Mouse (Mus musculus) liver, embryonic 15.5 days (tissue): ENCODE measurements at regions not wholly inside any gene's neighbourhood (a gene's known extent, or its start where the extent isn't known, plus 50 kb on each side); places are given as distances from the start of the nearest gene placed in this dataset.

ENCODE experiments used
- ATAC-seq: fragments of 200-750 bp; cut with Nextera tagmentation; 2 replicates; pipeline ENCODE4 v1.8.0; 2017; ENCODE audit warnings: moderate number of reproducible peaks, mild to moderate bottlenecking, moderate library complexity; ENCODE audit not compliant: insufficient read depth
- H3K27ac ChIP-seq: fragments of 300-500 bp; sonication (generic); replicated peaks from 2 replicates; pipeline ENCODE4 v1.5.1; 2015; ENCODE audit warnings: mild to moderate bottlenecking, inconsistent platforms
- H3K27me3 ChIP-seq: fragments of 300-500 bp; sonication (generic); 2 replicates; pipeline ENCODE4 v1.6.1; 2015; ENCODE audit warnings: mild to moderate bottlenecking, inconsistent platforms
- H3K36me3 ChIP-seq: fragments of 300-500 bp; sonication (generic); replicated peaks from 2 replicates; pipeline ENCODE4 v1.6.1; 2015; ENCODE audit warnings: moderate library complexity, mild to moderate bottlenecking, inconsistent platforms
- H3K4me1 ChIP-seq: fragments of 300-500 bp; sonication (generic); replicated peaks from 2 replicates; pipeline ENCODE4 v1.6.1; 2015; ENCODE audit warnings: inconsistent platforms
- H3K4me2 ChIP-seq: fragments of 300-500 bp; sonication (generic); 2 replicates; pipeline ENCODE4 v1.6.1; 2015; ENCODE audit warnings: moderate library complexity, mild to moderate bottlenecking, inconsistent platforms
- H3K4me3 ChIP-seq: fragments of 300-500 bp; sonication (generic); replicated peaks from 2 replicates; pipeline ENCODE4 v1.5.1; 2015; ENCODE audit warnings: mild to moderate bottlenecking, inconsistent platforms
- H3K9ac ChIP-seq: fragments of 300-500 bp; sonication (generic); 2 replicates; pipeline ENCODE4 v1.6.1; 2015; ENCODE audit warnings: moderate library complexity, mild to moderate bottlenecking, inconsistent platforms
- H3K9me3 ChIP-seq: fragments of 300-500 bp; sonication (generic); replicated peaks from 2 replicates; pipeline ENCODE4 v1.6.1; 2016; ENCODE audit warnings: inconsistent platforms
- WGBS: fragments of 180-500 bp; shearing (Covaris S2); methylation state at CpG from one replicate; pipeline ENCODE4 v1.1.7; 2015; ENCODE audit warnings: mixed read lengths; ENCODE audit not compliant: insufficient replicate concordance; 5-methylcytosine and 5-hydroxymethylcytosine counted together

GRCm38 (mm10) chr3:52196936-52197246, 71.2 kb upstream of the Foxo1 start:
- Histone ChIP-seq H3K9me3 (no peaks in the 10 kb centered on the region), H3K4me3 (no peak overlapping the region), H3K27ac (no peak overlapping the region), H3K9ac (no peak overlapping the region), H3K36me3 (no peaks in the 10 kb centered on the region), H3K4me2 (no peak overlapping the region), H3K4me1 (peaks cover 15% of the 10 kb centered on the region), H3K27me3 (peaks cover 35% of the 10 kb centered on the region)
- 51% methylated on average over 2 of the region's 2 CpGs for WGBS
- no peak for ATAC-seq

GRCm38 (mm10) chr3:52197982-52198750, 70.0 kb upstream of the Foxo1 start:
- peaks cover 35% of the 10 kb centered on the region for H3K27me3 ChIP-seq
- H3K36me3 ChIP-seq: no peaks in the 10 kb centered on the region
- H3K4me1 ChIP-seq: peaks cover 15% of the 10 kb centered on the region
- H3K4me3 ChIP-seq: no peak overlapping the region
- no peak overlapping the region for H3K4me2 ChIP-seq
- WGBS: 37% methylated on average over 23 of the region's 23 CpGs
- H3K9ac ChIP-seq: no peak overlapping the region
- ATAC-seq: no peak
- no peak overlapping the region for H3K27ac ChIP-seq
- H3K9me3 ChIP-seq: no peaks in the 10 kb centered on the region

GRCm38 (mm10) chr3:52198751-52199738, 69.1 kb upstream of the Foxo1 start:
- ATAC-seq: no peak

GRCm38 (mm10) chr3:52200106-52200505, 68.0 kb upstream of the Foxo1 start:
- H3K27ac ChIP-seq: no peak overlapping the region
- 45% methylated on average over 4 of the region's 4 CpGs for WGBS
- H3K4me3 ChIP-seq: no peak overlapping the region
- H3K9ac ChIP-seq: no peak overlapping the region
- no peak overlapping the region for H3K4me2 ChIP-seq
- ATAC-seq: no peak
- peaks cover 35% of the 10 kb centered on the region for H3K27me3 ChIP-seq
- H3K4me1 ChIP-seq: peaks cover 15% of the 10 kb centered on the region
- no peaks in the 10 kb centered on the region for H3K36me3 ChIP-seq
- no peaks in the 10 kb centered on the region for H3K9me3 ChIP-seq

More at GRCm38 (mm10) chr3:52198751-52199738, 69.1 kb upstream of the Foxo1 start:
- Histone ChIP-seq H3K9ac (no peak overlapping the region), H3K36me3 (no peaks in the 10 kb centered on the region), H3K27ac (no peak overlapping the region), H3K4me3 (no peak overlapping the region), H3K9me3 (no peaks in the 10 kb centered on the region), H3K27me3 (peaks cover 35% of the 10 kb centered on the region), H3K4me1 (peaks cover 15% of the 10 kb centered on the region), H3K4me2 (peak overlapping the region; percentile 24)
- WGBS: 20% methylated on average over 17 of the region's 17 CpGs

- Histone ChIP-seq H3K4me3 (no peak overlapping the region), H3K4me2 (no peak overlapping the region; the same call in 1 of the 2 replicates), H3K4me1 (no peaks in the 10 kb centered on the region), H3K27me3 (no peaks in the 10 kb centered on the region), H3K27ac (no peak overlapping the region), H3K9me3 (no peaks in the 10 kb centered on the region), H3K9ac (no peak overlapping the region), H3K36me3 (no peaks in the 10 kb centered on the region)
- no peak for ATAC-seq
- WGBS: 24% methylated on average over 24 of the region's 24 CpGs
Observed at GRCm38 (mm10) chr3:52210556-52211302, 57.4 kb upstream of the Foxo1 start.

GRCm38 (mm10) chr3:52211303-52211695, 56.8 kb upstream of the Foxo1 start:
- ATAC-seq: no peak
- no peak overlapping the region for H3K4me3 ChIP-seq
- WGBS: 19% methylated on average over 6 of the region's 6 CpGs
- no peak overlapping the region for H3K27ac ChIP-seq
- no peaks in the 10 kb centered on the region for H3K27me3 ChIP-seq
- H3K9me3 ChIP-seq: no peaks in the 10 kb centered on the region
- H3K9ac ChIP-seq: no peak overlapping the region
- no peaks in the 10 kb centered on the region for H3K36me3 ChIP-seq
- H3K4me2 ChIP-seq: no peak overlapping the region
- no peaks in the 10 kb centered on the region for H3K4me1 ChIP-seq

GRCm38 (mm10) chr3:52214114-52214513, 54.0 kb upstream of the Foxo1 start:
- H3K36me3 ChIP-seq: no peaks in the 10 kb centered on the region
- ATAC-seq: no peak
- H3K9ac ChIP-seq: no peak overlapping the region
- H3K4me1 ChIP-seq: no peaks in the 10 kb centered on the region
- H3K9me3 ChIP-seq: no peaks in the 10 kb centered on the region
- H3K27me3 ChIP-seq: no peaks in the 10 kb centered on the region
- H3K27ac ChIP-seq: no peak overlapping the region
- WGBS: 71% methylated on average over 7 of the region's 7 CpGs
- no peak overlapping the region for H3K4me2 ChIP-seq
- H3K4me3 ChIP-seq: no peak overlapping the region

- H3K36me3 ChIP-seq: no peaks in the 10 kb centered on the region
- no peak overlapping the region for H3K4me3 ChIP-seq
- WGBS: 79% methylated on average over 9 of the region's 9 CpGs
- H3K27me3 ChIP-seq: no peaks in the 10 kb centered on the region
- H3K4me1 ChIP-seq: no peaks in the 10 kb centered on the region
- no peak overlapping the region for H3K4me2 ChIP-seq
- ATAC-seq: no peak
- H3K9me3 ChIP-seq: no peaks in the 10 kb centered on the region
- H3K9ac ChIP-seq: no peak overlapping the region
- no peak overlapping the region for H3K27ac ChIP-seq
Observed at GRCm38 (mm10) chr3:52215083-52215482, 53.1 kb upstream of the Foxo1 start.
